Mouse (Mus musculus) CH12.LX (cell line): ENCODE results near the gene Slc38a8. TPM values are rescaled to one million over a fixed set of nuclear protein-coding genes. Genes with fewer than 3 reads are reported as not detected.

Source experiments
- DNase-seq: peaks from one replicate; pipeline ENCODE4 v3.0.0-alpha.2; 2013; ENCODE audit errors: extremely low read depth
- H3K27ac ChIP-seq: 2 replicates; pipeline ENCODE4 v1.5.1; 2012; ENCODE audit warnings: low read depth, mild to moderate bottlenecking, control low read depth, moderate library complexity; ENCODE audit not compliant: insufficient read depth
- H3K27me3 ChIP-seq: replicated peaks from 2 replicates; pipeline ENCODE3; 2012; ENCODE audit warnings: inconsistent platforms
- H3K36me3 ChIP-seq, 2 experiments: replicated peaks in 1 of 2; 2 replicates each; pipeline versions ENCODE3 to v1.6.1; 2012; ENCODE audit warnings: inconsistent platforms in 1 of 2, low read length in 1 of 2, mild to moderate bottlenecking in 1 of 2, mixed read lengths in 1 of 2, moderate library complexity in 1 of 2; ENCODE audit not compliant: control insufficient read depth in 1 of 2, insufficient read depth in 1 of 2
- H3K4me1 ChIP-seq, 2 experiments: 2 replicates each; pipeline ENCODE4 v1.6.1; 2012; ENCODE audit warnings: inconsistent platforms in 1 of 2, moderate library complexity in 1 of 2; ENCODE audit not compliant: insufficient read depth in 2 of 2, control insufficient read depth in 1 of 2
- H3K4me2 ChIP-seq: 2 replicates; pipeline ENCODE4 v1.6.1; 2012; ENCODE audit warnings: low read depth, mild to moderate bottlenecking, control low read depth; ENCODE audit not compliant: poor library complexity, insufficient read depth, severe bottlenecking
- H3K4me3 ChIP-seq, 3 experiments: fragments of 150-350 bp in 1 of 3; sonication (generic) in 1 of 3; replicated peaks in 1 of 3; 2 replicates each; pipeline versions ENCODE3 to v1.5.1; 2011 to 2012; ENCODE audit warnings: low read depth in 2 of 3, low read length in 2 of 3, mild to moderate bottlenecking in 2 of 3, moderate library complexity in 2 of 3, control low read depth in 1 of 3, improper control_type of control experiment in 1 of 3, inconsistent platforms in 1 of 3, mixed read lengths in 1 of 3; ENCODE audit not compliant: poor library complexity in 1 of 3
- H3K79me2 ChIP-seq: replicated peaks from 2 replicates; pipeline ENCODE4 v1.6.1; 2012; ENCODE audit warnings: mild to moderate bottlenecking, moderate library complexity; ENCODE audit not compliant: control insufficient read depth, poor library complexity, insufficient read depth, severe bottlenecking; ENCODE audit errors: extremely low read depth
- H3K9ac ChIP-seq: 2 replicates; pipeline ENCODE4 v1.6.1; 2012; ENCODE audit warnings: low read depth, mild to moderate bottlenecking, control low read depth, moderate library complexity; ENCODE audit not compliant: insufficient read depth
- H3K9me3 ChIP-seq: replicated peaks from 2 replicates; pipeline ENCODE3; 2012; ENCODE audit warnings: low read length, inconsistent platforms, mixed read lengths
- CTCF ChIP-seq, 2 experiments: IDR thresholded peaks in 1 of 2; conservative IDR thresholded peaks in 1 of 2; 2 replicates each; pipeline ENCODE4 v1.5.1; 2011 to 2012; ENCODE audit warnings: low read depth in 2 of 2, low read length in 2 of 2, improper control_type of control experiment in 1 of 2, inconsistent platforms in 1 of 2, mild to moderate bottlenecking in 1 of 2, moderate library complexity in 1 of 2
- ELF1 ChIP-seq: IDR thresholded peaks from 2 replicates; pipeline ENCODE4 v1.6.1; 2014; ENCODE audit warnings: low read depth, mild to moderate bottlenecking, inconsistent platforms, low read length, improper control_type of control experiment
- GABPA ChIP-seq: IDR thresholded peaks from 2 replicates; pipeline ENCODE4 v1.6.1; 2012; ENCODE audit warnings: low read depth, low read length, improper control_type of control experiment, inconsistent platforms; ENCODE audit not compliant: insufficient replicate concordance
- HCFC1 ChIP-seq: IDR thresholded peaks from 2 replicates; pipeline ENCODE4 v1.6.1; 2012; ENCODE audit warnings: low read depth, mild to moderate bottlenecking, inconsistent platforms, low read length, improper control_type of control experiment
- IRF4 ChIP-seq: IDR thresholded peaks from 2 replicates; pipeline ENCODE4 v1.6.1; 2014; ENCODE audit warnings: low read depth, mild to moderate bottlenecking, inconsistent platforms, low read length, improper control_type of control experiment
- KAT2A ChIP-seq: IDR thresholded peaks from 2 replicates; pipeline ENCODE4 v1.6.1; 2012; ENCODE audit warnings: low read length, improper control_type of control experiment, inconsistent platforms; ENCODE audit not compliant: insufficient replicate concordance
- MAX ChIP-seq: IDR thresholded peaks from 2 replicates; pipeline ENCODE4 v1.6.1; 2011; ENCODE audit warnings: low read length, improper control_type of control experiment
- MAZ ChIP-seq: IDR thresholded peaks from 2 replicates; pipeline ENCODE4 v1.6.1; 2012; ENCODE audit warnings: low read depth, mild to moderate bottlenecking, inconsistent platforms, low read length, improper control_type of control experiment, moderate library complexity
- MEF2A ChIP-seq: IDR thresholded peaks from 2 replicates; pipeline ENCODE4 v1.6.1; 2014; ENCODE audit warnings: low read depth, mild to moderate bottlenecking, inconsistent platforms, low read length, improper control_type of control experiment, borderline replicate concordance
- MXI1 ChIP-seq: IDR thresholded peaks from 2 replicates; pipeline ENCODE4 v1.6.1; 2011; ENCODE audit warnings: mild to moderate bottlenecking, low read depth, low read length, improper control_type of control experiment
- MYC ChIP-seq: IDR thresholded peaks from 2 replicates; pipeline ENCODE4 v1.6.1; 2011; ENCODE audit warnings: low read depth, mild to moderate bottlenecking, improper control_type of control experiment, low read length
- NELFE ChIP-seq: IDR thresholded peaks from 2 replicates; pipeline ENCODE4 v1.6.1; 2011; ENCODE audit warnings: low read depth, low read length, improper control_type of control experiment
- NRF1 ChIP-seq: IDR thresholded peaks from 2 replicates; pipeline ENCODE4 v1.6.1; 2014; ENCODE audit warnings: low read depth, mild to moderate bottlenecking, inconsistent platforms, low read length, improper control_type of control experiment, moderate library complexity
- PAX5 ChIP-seq: IDR thresholded peaks from 2 replicates; pipeline ENCODE4 v1.6.1; 2012; ENCODE audit warnings: low read length, inconsistent platforms, mixed read lengths
- POLR2A ChIP-seq: IDR thresholded peaks from 2 replicates; pipeline ENCODE4 v1.6.1; 2011; ENCODE audit warnings: low read depth, mild to moderate bottlenecking, improper control_type of control experiment, low read length
- POLR2AphosphoS2 ChIP-seq: IDR thresholded peaks from 2 replicates; pipeline ENCODE4 v1.6.1; 2011; ENCODE audit warnings: low read depth, low read length, improper control_type of control experiment
- RCOR1 ChIP-seq: conservative IDR thresholded peaks from 2 replicates; pipeline ENCODE4 v1.6.1; 2012; ENCODE audit warnings: low read depth, mild to moderate bottlenecking, inconsistent platforms, low read length, improper control_type of control experiment
- SMC3 ChIP-seq: IDR thresholded peaks from 2 replicates; pipeline ENCODE4 v1.6.1; 2011; ENCODE audit warnings: low read depth, low read length, improper control_type of control experiment
- TCF12 ChIP-seq: IDR thresholded peaks from 2 replicates; pipeline ENCODE4 v1.6.1; 2014; ENCODE audit warnings: low read depth, mild to moderate bottlenecking, inconsistent platforms, low read length, improper control_type of control experiment
- UBTF ChIP-seq: IDR thresholded peaks from 2 replicates; pipeline ENCODE4 v1.6.1; 2012; ENCODE audit warnings: low read depth, mild to moderate bottlenecking, inconsistent platforms, low read length, improper control_type of control experiment, moderate library complexity
- USF1 ChIP-seq: IDR thresholded peaks from 2 replicates; pipeline ENCODE4 v1.6.1; 2014; ENCODE audit warnings: low read depth, mild to moderate bottlenecking, inconsistent platforms, low read length, improper control_type of control experiment
- USF2 ChIP-seq: conservative IDR thresholded peaks from 2 replicates; pipeline ENCODE4 v1.6.1; 2011; ENCODE audit warnings: low read depth, low read length, improper control_type of control experiment
- ZC3H11A ChIP-seq: IDR thresholded peaks from 2 replicates; pipeline ENCODE4 v1.6.1; 2012; ENCODE audit warnings: low read depth, mild to moderate bottlenecking, inconsistent platforms, low read length, improper control_type of control experiment
- ZMIZ1 ChIP-seq: IDR thresholded peaks from 2 replicates; pipeline ENCODE4 v1.6.1; 2012; ENCODE audit warnings: low read depth, mild to moderate bottlenecking, inconsistent platforms, low read length, improper control_type of control experiment
- ZNF384 ChIP-seq: IDR thresholded peaks from 2 replicates; pipeline ENCODE4 v1.6.1; 2012; ENCODE audit warnings: low read depth, low read length, improper control_type of control experiment, inconsistent platforms
- dilution Hi-C: fragments of 300-500 bp; cut with MboI; formaldehyde crosslinking; loops from 2 replicates; pipeline ENCODE4 v1.14.3; 2020; ENCODE audit warnings: low sequenced_read_pairs; ENCODE audit not compliant: extremely low pct_unique_long_range_greater_than_20kb, extremely low pct_ligation_motif_present
- in situ Hi-C: fragments of 300-500 bp; cut with MboI; formaldehyde crosslinking; loops from 3 replicates; pipeline ENCODE4 v1.14.3; 2019; ENCODE audit warnings: low sequenced_read_pairs, low pct_ligation_motif_present, low pct_unique_long_range_greater_than_20kb, mixed read lengths
- polyA plus RNA-seq: library from polyadenylated mRNA; unstranded; fragments of >175 nt; gene quantifications from 2 replicates; pipeline ENCODE4 v1.2.1, GENCODE M21; 2012; ENCODE audit warnings: low read depth; ENCODE audit not compliant: insufficient read length
- total RNA-seq, 2 experiments: library from RNA; depleted of rRNA; stranded (reverse); fragments of 300-350 nt in 1 of 2; fragments of >200 nt in 1 of 2; gene quantifications; 2 replicates each; pipeline ENCODE4 v1.2.3; 2012 to 2014

The Slc38a8 gene
- total and polyA plus RNA-seq, 3 experiments, result 0.08 TPM; not detected in 1

DNA sequence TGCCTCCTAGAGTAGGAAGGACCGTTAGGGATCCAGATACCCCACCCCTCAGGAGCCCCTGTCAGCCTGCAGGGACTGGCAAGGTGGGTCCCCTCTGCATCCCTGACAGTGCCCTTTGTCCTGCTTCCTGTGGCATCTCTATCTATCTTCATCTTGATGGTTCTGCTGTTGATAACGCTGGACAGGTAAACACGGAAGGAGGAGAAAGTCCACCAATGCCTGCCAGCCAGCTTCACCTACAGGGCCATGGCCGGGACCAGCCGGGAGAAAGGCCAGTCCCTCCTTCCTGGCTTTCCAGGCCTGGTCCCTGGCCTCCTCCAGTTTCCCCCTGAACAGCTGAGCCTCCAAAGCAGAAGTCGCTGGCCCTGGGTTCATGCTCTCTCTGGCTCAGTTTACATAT lies 66.9 kb downstream of the Slc38a8 start:
- Histone ChIP-seq H3K27me3 (no peaks in the 10 kb centered on the region), H3K36me3 (no peaks in the 10 kb centered on the region), H3K27ac (no peak overlapping the region), H3K9ac (no peak overlapping the region), H3K9me3 (no peaks in the 10 kb centered on the region), H3K79me2 (no peaks in the 10 kb centered on the region), H3K4me1 (peaks cover 18 to 48% of the 10 kb centered on the region in 2 experiments), H3K4me2 (no peak overlapping the region), H3K4me3 (no peak overlapping the region)
- DNase-seq, result no peak
- dilution Hi-C loops (no loop called here), in situ Hi-C loops (no loop called here)
- TF ChIP-seq MXI1, result no peak
- TF ChIP-seq UBTF, result no peak
- no peak for TF ChIP-seq ELF1
- TF ChIP-seq MAX, result no peak
- TF ChIP-seq ZNF384, result no peak
- no peak for TF ChIP-seq NRF1
- no peak for TF ChIP-seq MEF2A
- no peak for TF ChIP-seq USF2
- TF ChIP-seq USF1, result no peak
- no peak for TF ChIP-seq ZMIZ1
- no peak for TF ChIP-seq MAZ
- TF ChIP-seq RCOR1, result no peak
- no peak for TF ChIP-seq CTCF (conservative IDR thresholded peaks at IDR 0.05 in 1 of 2, IDR thresholded peaks at IDR 0.05 in 1 of 2; ENCODE audit: low read depth in 2 of 2, low read length in 2 of 2)

- Histone ChIP-seq H3K79me2 (no peaks in the 10 kb centered on the region), H3K9me3 (no peaks in the 10 kb centered on the region), H3K4me3 (no peak within 1 kb of the TSS), H3K36me3 (no peaks in the 10 kb centered on the region), H3K27ac (no peak within 1 kb of the TSS), H3K4me2 (no peak within 1 kb of the TSS), H3K9ac (no peak within 1 kb of the TSS), H3K4me1 (peaks cover 23 to 48% of the 10 kb centered on the region in 2 experiments), H3K27me3 (no peaks in the 10 kb centered on the region)
- in situ Hi-C loops, result no loop called here
- dilution Hi-C loops, result no loop called here
- DNase-seq, result no peak
- TF ChIP-seq SMC3 (no peak), POLR2A (no peak), POLR2AphosphoS2 (no peak), GABPA (no peak), USF2 (no peak), ZC3H11A (no peak), MYC (no peak), IRF4 (no peak), MAX (no peak), NELFE (no peak), TCF12 (no peak), PAX5 (no peak), HCFC1 (no peak), KAT2A (no peak), MXI1 (no peak)
Measured at GRCm38 (mm10) chr8:119433582-119434174, 67.8 kb downstream of the Slc38a8 start, which contains the start of gene Osgin1. TSS of gene Osgin1 (plus strand) at chr8:119434124.
